Mouse (Mus musculus) CD8-positive naive resting alpha-beta T cell, adult 2 months (primary cell): ENCODE measurements around the gene Tnfaip8l2.

ENCODE experiments used
- DNase-seq, 2 experiments: peaks; one replicate each; pipeline ENCODE4 v3.0.0; 2022; ENCODE audit warnings: low read depth in 2 of 2, low spot score in 2 of 2

Tnfaip8l2 gene

GRCm38 (mm10) chr3:95141952-95142616 is at the start of gene Tnfaip8l2:
TSS of gene Tnfaip8l2 (minus strand) at chr3:95142360.
- DNase-seq = peak in 1 of 2 experiments; percentile 43

GRCm38 (mm10) chr3:95186888-95187287 is 44.7 kb upstream of the Tnfaip8l2 start:
- no peak for DNase-seq

- DNase-seq = no peak
Observed at GRCm38 (mm10) chr3:95186100-95186499, 43.9 kb upstream of the Tnfaip8l2 start.

- no peak for DNase-seq
Observed at GRCm38 (mm10) chr3:95184796-95185577, 42.8 kb upstream of the Tnfaip8l2 start.

- no peak for DNase-seq
Observed at GRCm38 (mm10) chr3:95181841-95182240, 39.7 kb upstream of the Tnfaip8l2 start.

GRCm38 (mm10) chr3:95179890-95180289 is 37.7 kb upstream of the Tnfaip8l2 start:
- DNase-seq = no peak

GRCm38 (mm10) chr3:95178948-95179347 is 36.8 kb upstream of the Tnfaip8l2 start:
- no peak for DNase-seq

- no peak for DNase-seq
Observed at GRCm38 (mm10) chr3:95177583-95177982, 35.4 kb upstream of the Tnfaip8l2 start.

GRCm38 (mm10) chr3:95176500-95176899 is 34.3 kb upstream of the Tnfaip8l2 start:
- DNase-seq = no peak

- DNase-seq = peak; percentile 80 to 85
Observed at GRCm38 (mm10) chr3:95174011-95174592, 31.9 kb upstream of the Tnfaip8l2 start.

- no peak for DNase-seq
Observed at GRCm38 (mm10) chr3:95173256-95173949, 31.2 kb upstream of the Tnfaip8l2 start.

GRCm38 (mm10) chr3:95172526-95173255 is 30.5 kb upstream of the Tnfaip8l2 start:
- DNase-seq = no peak

GRCm38 (mm10) chr3:95171105-95171504 is 28.9 kb upstream of the Tnfaip8l2 start:
- no peak for DNase-seq

- DNase-seq = no peak
Observed at GRCm38 (mm10) chr3:95169996-95170395, 27.8 kb upstream of the Tnfaip8l2 start.

GRCm38 (mm10) chr3:95164840-95165239 is 22.7 kb upstream of the Tnfaip8l2 start:
- no peak for DNase-seq

GRCm38 (mm10) chr3:95164256-95164550 is 22.0 kb upstream of the Tnfaip8l2 start:
- DNase-seq = no peak

GRCm38 (mm10) chr3:95163419-95164255 is 21.5 kb upstream of the Tnfaip8l2 start:
- DNase-seq = no peak

GRCm38 (mm10) chr3:95162345-95162628 is 20.1 kb upstream of the Tnfaip8l2 start:
- DNase-seq = no peak

GRCm38 (mm10) chr3:95161618-95162344 is 19.6 kb upstream of the Tnfaip8l2 start:
- no peak for DNase-seq
